Mouse (Mus musculus) hindbrain, embryonic 16.5 days (tissue): Measurements from ENCODE around the gene Zcchc14. TPM values are rescaled to one million over a fixed set of nuclear protein-coding genes. Genes with fewer than 3 reads are reported as not detected.

Source experiments
- ATAC-seq: fragments of 200-750 bp; cut with Nextera tagmentation; 2 replicates; pipeline ENCODE4 v1.8.0; 2017; ENCODE audit warnings: moderate TSS enrichment, moderate library complexity
- H3K27ac ChIP-seq: fragments of 300-500 bp; sonication (generic); 2 replicates; pipeline ENCODE4 v1.5.1; 2014; ENCODE audit warnings: low read depth, mild to moderate bottlenecking, control low read depth, low read length, moderate library complexity
- H3K27me3 ChIP-seq: fragments of 300-500 bp; sonication (generic); replicated peaks from 2 replicates; pipeline ENCODE4 v1.6.1; 2014; ENCODE audit warnings: low read length; ENCODE audit not compliant: control insufficient read depth, insufficient read depth
- H3K36me3 ChIP-seq: fragments of 300-500 bp; sonication (generic); 2 replicates; pipeline ENCODE4 v1.6.1; 2014; ENCODE audit warnings: mild to moderate bottlenecking, low read length, moderate library complexity, mixed read lengths; ENCODE audit not compliant: control insufficient read depth, insufficient read depth
- H3K4me1 ChIP-seq: fragments of 300-500 bp; sonication (generic); 2 replicates; pipeline ENCODE4 v1.6.1; 2014; ENCODE audit warnings: low read depth, low read length; ENCODE audit not compliant: control insufficient read depth, insufficient read depth
- H3K4me2 ChIP-seq: fragments of 300-500 bp; sonication (generic); 2 replicates; pipeline ENCODE4 v1.6.1; 2014; ENCODE audit warnings: mild to moderate bottlenecking, low read length, control low read depth, moderate library complexity
- H3K4me3 ChIP-seq: fragments of 300-500 bp; sonication (generic); 2 replicates; pipeline ENCODE4 v1.5.1; 2014; ENCODE audit warnings: mild to moderate bottlenecking, low read length, control low read depth, moderate library complexity
- H3K9ac ChIP-seq: fragments of 300-500 bp; sonication (generic); 2 replicates; pipeline ENCODE4 v1.6.1; 2014; ENCODE audit warnings: low read depth, mild to moderate bottlenecking, control low read depth, low read length, moderate library complexity
- H3K9me3 ChIP-seq: fragments of 300-500 bp; sonication (generic); 2 replicates; pipeline ENCODE4 v1.6.1; 2014; ENCODE audit warnings: mild to moderate bottlenecking, low read length, moderate library complexity; ENCODE audit not compliant: control insufficient read depth
- WGBS: fragments of 180-500 bp; shearing (Covaris S2); extraction: QIAGEN DNeasy Blood & Tissue Kit; methylation state at CpG from one replicate; pipeline ENCODE4 v1.1.7; 2014; 5-methylcytosine and 5-hydroxymethylcytosine counted together
- polyA plus RNA-seq: library from polyadenylated mRNA; unstranded; fragments of >200 nt; fragmentation: Nextera tagmentation; extraction: Ambion mirVana; gene quantifications from 2 replicates; pipeline ENCODE4 v1.2.1, GENCODE M21; 2015

Zcchc14 gene
- 19.3 and 20.9 TPM in 2 replicates for polyA plus RNA-seq

GRCm38 (mm10) chr8:121652774-121653323 is at the start of gene Zcchc14:
TSS of gene Zcchc14 (minus strand) at chr8:121652901.
- peak within 1 kb of the TSS; percentile 98 for H3K4me2 ChIP-seq
- peak within 1 kb of the TSS; percentile 93 for H3K9ac ChIP-seq
- peaks cover 45% of the 10 kb centered on the region for H3K4me1 ChIP-seq
- 0 out of 2 replicates have a peak, but pooled peaks cover 2% of the 10 kb centered on the region for H3K36me3 ChIP-seq
- peak within 1 kb of the TSS; percentile 74 for H3K4me3 ChIP-seq
- peak; percentile 99 for ATAC-seq
- no peaks in the 10 kb centered on the region for H3K9me3 ChIP-seq
- H3K27me3 ChIP-seq: no peaks in the 10 kb centered on the region
- peak within 1 kb of the TSS; percentile 98 for H3K27ac ChIP-seq
- WGBS: under 1% methylated on average over 41 of the region's 67 CpGs

GRCm38 (mm10) chr8:121699936-121700335 is 47.2 kb upstream of the Zcchc14 start:
- no peak overlapping the region for H3K9ac ChIP-seq
- no peak overlapping the region for H3K27ac ChIP-seq
- H3K27me3 ChIP-seq: no peaks in the 10 kb centered on the region
- no peak for ATAC-seq
- no peaks in the 10 kb centered on the region for H3K36me3 ChIP-seq
- no peaks in the 10 kb centered on the region for H3K9me3 ChIP-seq
- H3K4me1 ChIP-seq: peaks cover 14% of the 10 kb centered on the region
- WGBS: 87% methylated on average over 2 of the region's 2 CpGs
- no peak overlapping the region for H3K4me2 ChIP-seq
- H3K4me3 ChIP-seq: no peak overlapping the region

GRCm38 (mm10) chr8:121698615-121699101 is 46.0 kb upstream of the Zcchc14 start:
- Histone ChIP-seq H3K36me3 (no peaks in the 10 kb centered on the region), H3K4me3 (peak overlapping the region; percentile 7; the same call in 1 of the 2 replicates)
- peak; percentile 49 for ATAC-seq

GRCm38 (mm10) chr8:121697735-121698614 is 45.3 kb upstream of the Zcchc14 start:
- Histone ChIP-seq H3K27me3 (no peaks in the 10 kb centered on the region), H3K9ac (peak overlapping the region; percentile 44; the same call in 1 of the 2 replicates), H3K4me3 (peak overlapping the region; percentile 7; the same call in 1 of the 2 replicates), H3K9me3 (no peaks in the 10 kb centered on the region), H3K4me2 (peak overlapping the region; percentile 48), H3K27ac (peak overlapping the region; percentile 48), H3K36me3 (no peaks in the 10 kb centered on the region), H3K4me1 (peaks cover 14% of the 10 kb centered on the region)
- ATAC-seq: peak; percentile 69
- WGBS: 1% methylated on average over 16 of the region's 17 CpGs

More at GRCm38 (mm10) chr8:121698615-121699101, 46.0 kb upstream of the Zcchc14 start:
- Histone ChIP-seq H3K27me3 (no peaks in the 10 kb centered on the region), H3K9me3 (no peaks in the 10 kb centered on the region), H3K27ac (peak overlapping the region; percentile 48), H3K9ac (peak overlapping the region; percentile 44; the same call in 1 of the 2 replicates), H3K4me2 (peak overlapping the region; percentile 48), H3K4me1 (peaks cover 14% of the 10 kb centered on the region)
- 7% methylated on average over 9 of the region's 9 CpGs for whole genome bisulfite sequencing

GRCm38 (mm10) chr8:121695585-121696184 is 43.0 kb upstream of the Zcchc14 start:
- Histone ChIP-seq H3K36me3 (no peaks in the 10 kb centered on the region), H3K27ac (no peak overlapping the region), H3K4me2 (no peak overlapping the region), H3K4me1 (peaks cover 14% of the 10 kb centered on the region), H3K4me3 (no peak overlapping the region), H3K27me3 (no peaks in the 10 kb centered on the region), H3K9ac (no peak overlapping the region), H3K9me3 (no peaks in the 10 kb centered on the region)
- WGBS: 85% methylated on average over 6 of the region's 6 CpGs
- no peak for ATAC-seq

- no peak overlapping the region for H3K9ac ChIP-seq
- peaks cover 14% of the 10 kb centered on the region for H3K4me1 ChIP-seq
- 54% methylated on average over 4 of the region's 4 CpGs for WGBS
- H3K4me3 ChIP-seq: no peak overlapping the region
- no peaks in the 10 kb centered on the region for H3K27me3 ChIP-seq
- no peaks in the 10 kb centered on the region for H3K36me3 ChIP-seq
- H3K9me3 ChIP-seq: no peaks in the 10 kb centered on the region
- H3K4me2 ChIP-seq: no peak overlapping the region
- no peak overlapping the region for H3K27ac ChIP-seq
- ATAC-seq: no peak
These were observed 41.8 kb upstream of the Zcchc14 start for GRCm38 (mm10) chr8:121694453-121694852.

GRCm38 (mm10) chr8:121688496-121688895 is 35.8 kb upstream of the Zcchc14 start:
- Histone ChIP-seq H3K27me3 (no peaks in the 10 kb centered on the region), H3K36me3 (no peaks in the 10 kb centered on the region), H3K4me3 (no peak overlapping the region), H3K9me3 (no peaks in the 10 kb centered on the region), H3K27ac (peak overlapping the region; percentile 89), H3K4me1 (peaks cover 11% of the 10 kb centered on the region), H3K9ac (no peak overlapping the region), H3K4me2 (no peak overlapping the region)
- ATAC-seq: no peak
- WGBS: 43% methylated on average over 5 of the region's 5 CpGs

- peak overlapping the region; percentile 41; the same call in 1 of the 2 replicates for H3K9ac ChIP-seq
- peak overlapping the region; percentile 29 for H3K4me2 ChIP-seq
- H3K27ac ChIP-seq: peak overlapping the region; percentile 89
- H3K4me3 ChIP-seq: no peak overlapping the region
- peak; percentile 79 for ATAC-seq
- WGBS: 45% methylated on average over 14 of the region's 14 CpGs
- peaks cover 11% of the 10 kb centered on the region for H3K4me1 ChIP-seq
- H3K36me3 ChIP-seq: no peaks in the 10 kb centered on the region
- H3K27me3 ChIP-seq: no peaks in the 10 kb centered on the region
- H3K9me3 ChIP-seq: no peaks in the 10 kb centered on the region
These were observed 34.9 kb upstream of the Zcchc14 start for GRCm38 (mm10) chr8:121687455-121688161.
